Comparison of ENCODE assay signal across 9 mouse cellular contexts in genomic region chr9:118592585-118593249, GRCm38 (mm10). TPM values are rescaled to one million over a fixed set of nuclear protein-coding genes. Genes with fewer than 3 reads are reported as not detected.
DNase-seq lines count a peak whose midpoint lies in the region; ATAC-seq and TF ChIP-seq lines count a peak whose summit lies in the region.
"Had no signal": no experiment of that assay in that cellular context is flagged by ENCODE, and none has a peak within 500 bp of the region (broad histone marks: within the 10 kb centered on the region; RNA-seq: fewer than 3 reads in every experiment).

No protein-coding gene starts in this region.

- 24% methylated on average over 13 of the region's 13 CpGs for WGBS in heart, embryonic 11.5 days (ENCODE audit: insufficient replicate concordance)
- WGBS in cerebellum, adult 2 months, result 77% methylated on average over 13 of the region's 13 CpGs

- no peaks in the 10 kb centered on the region for H3K36me3 ChIP-seq in heart, embryonic 11.5 days (ENCODE audit: control insufficient read depth, insufficient read depth, low read length)

- no peak for TF ChIP-seq CTCF in cerebellum, adult 2 months (IDR thresholded peaks at IDR 0.05; ENCODE audit: borderline replicate concordance, insufficient read depth, low read depth, low read length)

- H3K4me1 ChIP-seq in heart, embryonic 11.5 days (ENCODE audit: control insufficient read depth, insufficient read depth, low read length), result peaks cover 45% of the 10 kb centered on the region
- H3K4me1 ChIP-seq in cerebellum, adult 2 months (ENCODE audit: control insufficient read depth, insufficient read depth, low read length), result no peaks in the 10 kb centered on the region

- H3K27ac ChIP-seq in heart, embryonic 11.5 days (ENCODE audit: low read depth, low read length), result peak overlapping the region; percentile 18; the same call in 1 of the 2 replicates
- H3K27ac ChIP-seq in cerebellum, adult 2 months (ENCODE audit: insufficient read depth, low read length), result no peak overlapping the region

- H3K9ac ChIP-seq in heart, embryonic 11.5 days (ENCODE audit: low read depth, low read length), result no peak overlapping the region

- no peak overlapping the region for H3K4me3 ChIP-seq in heart, embryonic 11.5 days (ENCODE audit: low read depth, low read length)
- no peak overlapping the region for H3K4me3 ChIP-seq in cerebellum, adult 2 months (replicated peaks; ENCODE audit: insufficient read depth, low read depth, low read length)

- peak; percentile 70 for ATAC-seq in heart, embryonic 11.5 days (replicated peaks; ENCODE audit: insufficient number of reproducible peaks, low FRiP score, low TSS enrichment)

- no peaks in the 10 kb centered on the region for H3K9me3 ChIP-seq in heart, embryonic 11.5 days (replicated peaks; ENCODE audit: control insufficient read depth, low read length)

- no peak for TF ChIP-seq POLR2A in cerebellum, adult 2 months (IDR thresholded peaks at IDR 0.05; ENCODE audit: borderline replicate concordance, insufficient read depth, low read length)

- no peak for DNase-seq in heart, adult 8-10 months (ENCODE audit: low spot score)
- peak; percentile 73 for DNase-seq in embryo, embryonic 10.5 days (ENCODE audit: low spot score)
- peak; percentile 79 for DNase-seq in kidney, postnatal 10 days
- peak; percentile 71 for DNase-seq in lung, postnatal 10 days
- no peak for DNase-seq in frontal cortex, adult 2 months (ENCODE audit: extremely low spot score in 1 of 2, low spot score in 1 of 2)
- no peak for DNase-seq in ovary, postnatal 36 days (ENCODE audit: low spot score)
- DNase-seq in cerebellum, adult 2 months, result no peak

- peaks cover 7% of the 10 kb centered on the region for H3K27me3 ChIP-seq in heart, embryonic 11.5 days (ENCODE audit: control insufficient read depth, insufficient read depth, low read length)
- no peaks in the 10 kb centered on the region for H3K27me3 ChIP-seq in cerebellum, adult 2 months (ENCODE audit: control insufficient read depth, insufficient read depth, low read length)
- H3K27me3 ChIP-seq: CH12.LX had no signal

- H3K4me2 ChIP-seq in heart, embryonic 11.5 days, result peak overlapping the region; percentile 43

RNA-seq across cellular contexts. Expression of gene Itga9, which starts 13.8 kb away (rescaled TPM):
- polyA plus RNA-seq in heart, embryonic 11.5 days (2014; fragmentation: Nextera tagmentation; extraction: Ambion mirVana), result 8.3 and 9.9 TPM in 2 replicates
- 10 to 100 TPM; 24.9 to 42.6 (median 36.7) TPM for total RNA-seq in heart, adult 8-10 months (2022)
- polyA plus RNA-seq in frontal cortex, adult 2 months (2012; rRNA removed), result 2.5 and 4.5 TPM in 2 replicates
- 1.6 and 2.2 TPM in 2 replicates for polyA plus RNA-seq in cerebellum, adult 2 months (2012; rRNA removed)
- total RNA-seq: CH12.LX had no signal

Comparison
In these comparisons a context has a peak if more than half of its experiments do, and no peak if none do; other contexts are left out.
1. DNase-seq: peak in embryo, embryonic 10.5 days (single experiment), kidney, postnatal 10 days (single experiment) and lung, postnatal 10 days (single experiment); none in heart, adult 8-10 months (single experiment), frontal cortex, adult 2 months (0 of 2), ovary, postnatal 36 days (single experiment) and cerebellum, adult 2 months (0 of 2).